Mouse (Mus musculus) fat pad, adult 2 months (tissue): Measurements from ENCODE around the gene Ear14.
"Not testable (repeated sequence)": the region's sequence is repeated elsewhere in the genome, so short reads cannot be mapped to it uniquely, and the experiment has no call there.

ENCODE experiments used
- DNase-seq: peaks from one replicate; pipeline ENCODE4 v3.0.0-alpha.2; 2011; ENCODE audit warnings: low read depth, low spot score; ENCODE audit errors: extremely low read depth

Ear14 gene

GRCm38 (mm10) chr14:51250348-51250747 lies 47.2 kb downstream of the Ear14 start:
- no peak for DNase-seq

GRCm38 (mm10) chr14:51252206-51252605 lies 49.0 kb downstream of the Ear14 start:
- not testable (repeated sequence) for DNase-seq

- no peak for DNase-seq
Observed at GRCm38 (mm10) chr14:51253569-51253968, 50.4 kb downstream of the Ear14 start.
